Mouse (Mus musculus): ENCODE measurements around the gene Dnase2b. TPM values are rescaled to one million over a fixed set of nuclear protein-coding genes. Genes with fewer than 3 reads are reported as not detected.
A peak's percentile ranks its signal among the peaks of the same experiment; 100 is the strongest.

Gene Dnase2b
- total RNA-seq (2017) = 0.39 to 4.6 TPM (median 0.48 TPM) in 3 replicates

- ATAC-seq (replicated peaks; ENCODE audit: insufficient number of reproducible peaks, low FRiP score, low TSS enrichment, poor library complexity, severe bottlenecking) = no peak
These were observed at the start of gene Dnase2b for GRCm38 (mm10) chr3:146615496-146615895. Gene Dnase2b, minus strand, starts transcription at chr3:146615596.

DNA sequence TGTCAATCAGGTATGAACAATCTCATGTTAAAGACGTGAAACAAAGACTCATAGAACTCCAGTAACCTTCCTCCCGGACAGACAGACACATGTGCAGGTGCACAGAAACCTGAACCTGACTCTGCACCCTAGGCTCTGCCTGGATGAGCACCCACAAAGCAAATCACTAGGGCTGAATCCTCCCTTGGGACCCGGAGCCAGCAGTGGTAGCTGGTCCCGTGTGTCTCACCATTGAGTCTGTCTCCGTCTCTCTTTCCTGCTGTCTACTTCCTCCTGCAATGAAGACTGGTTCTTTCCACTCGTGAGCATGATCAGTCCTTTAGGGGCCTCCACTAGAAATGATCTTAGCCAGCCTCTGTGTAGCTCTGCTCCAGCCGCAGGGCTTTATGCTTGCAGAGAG lies 46.5 kb upstream of the Dnase2b start:
- ATAC-seq (replicated peaks; ENCODE audit: insufficient number of reproducible peaks, low FRiP score, low TSS enrichment, poor library complexity, severe bottlenecking) = no peak

DNA sequence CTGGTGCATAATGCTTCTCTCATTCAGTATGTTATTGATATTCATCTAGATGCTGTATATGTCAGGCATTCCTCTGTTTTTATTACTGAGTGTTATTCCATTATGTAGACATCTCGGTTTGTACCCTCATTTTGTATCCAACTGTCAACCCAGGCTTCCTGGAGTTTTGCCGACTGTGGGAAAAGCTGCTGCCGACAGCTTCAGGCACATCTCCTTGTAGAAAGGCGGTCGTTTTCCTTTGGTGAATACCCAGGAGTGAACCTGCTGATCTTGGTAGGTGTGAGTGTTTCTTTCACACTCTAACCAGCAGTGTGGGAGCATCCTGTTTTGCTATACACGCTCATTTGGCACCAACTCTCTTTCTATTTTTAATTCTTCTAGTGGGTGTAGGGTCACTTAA lies 45.6 kb upstream of the Dnase2b start:
- ATAC-seq (replicated peaks; ENCODE audit: insufficient number of reproducible peaks, low FRiP score, low TSS enrichment, poor library complexity, severe bottlenecking) = no peak

GRCm38 (mm10) chr3:146659321-146659720 lies 43.9 kb upstream of the Dnase2b start:
- no peak for ATAC-seq (replicated peaks; ENCODE audit: insufficient number of reproducible peaks, low FRiP score, low TSS enrichment, poor library complexity, severe bottlenecking)

- ATAC-seq (replicated peaks; ENCODE audit: insufficient number of reproducible peaks, low FRiP score, low TSS enrichment, poor library complexity, severe bottlenecking) = peak; percentile 36; the same call in 1 of the 2 replicates
These were observed 42.8 kb upstream of the Dnase2b start for GRCm38 (mm10) chr3:146658061-146658639.

- ATAC-seq (replicated peaks; ENCODE audit: insufficient number of reproducible peaks, low FRiP score, low TSS enrichment, poor library complexity, severe bottlenecking) = peak; percentile 61
These were observed 42.0 kb upstream of the Dnase2b start for GRCm38 (mm10) chr3:146657433-146657832.

GRCm38 (mm10) chr3:146655111-146655577 lies 39.7 kb upstream of the Dnase2b start:
- 0 out of 2 replicates have a peak, but pooled peaks have one; percentile 55 for ATAC-seq (replicated peaks; ENCODE audit: insufficient number of reproducible peaks, low FRiP score, low TSS enrichment, poor library complexity, severe bottlenecking)

GRCm38 (mm10) chr3:146653692-146654091 lies 38.3 kb upstream of the Dnase2b start:
- no peak for ATAC-seq (replicated peaks; ENCODE audit: insufficient number of reproducible peaks, low FRiP score, low TSS enrichment, poor library complexity, severe bottlenecking)

GRCm38 (mm10) chr3:146652431-146652830 lies 37.0 kb upstream of the Dnase2b start:
- no peak for ATAC-seq (replicated peaks; ENCODE audit: insufficient number of reproducible peaks, low FRiP score, low TSS enrichment, poor library complexity, severe bottlenecking)

DNA sequence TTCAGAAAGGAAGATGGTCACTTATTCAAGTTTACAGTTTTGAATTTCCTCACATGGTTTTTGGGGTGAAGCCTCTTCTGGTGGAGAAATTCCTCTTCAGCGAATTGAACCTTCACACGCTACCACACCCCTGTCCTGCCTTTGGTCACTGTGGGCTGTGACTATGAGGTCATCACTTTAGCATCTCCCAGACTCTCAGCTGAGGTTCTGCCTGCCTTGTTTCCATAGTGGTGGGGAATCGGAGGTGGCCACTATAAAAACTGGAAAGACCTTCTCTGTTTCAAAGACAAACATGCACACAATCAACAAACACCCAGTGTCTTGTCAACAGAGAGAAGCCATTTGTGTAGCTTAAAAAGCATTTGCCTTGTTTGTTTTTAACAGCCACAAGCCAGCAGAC lies 35.8 kb upstream of the Dnase2b start, which contains the start of gene 4930503B20Rik:
4930503B20Rik (minus strand) TSS at position 101 of the 400 bp plus-strand sequence.
- no peak for ATAC-seq (replicated peaks; ENCODE audit: insufficient number of reproducible peaks, low FRiP score, low TSS enrichment, poor library complexity, severe bottlenecking)

- no peak for ATAC-seq (replicated peaks; ENCODE audit: insufficient number of reproducible peaks, low FRiP score, low TSS enrichment, poor library complexity, severe bottlenecking)
These were observed 35.3 kb upstream of the Dnase2b start for GRCm38 (mm10) chr3:146650716-146651115.

DNA sequence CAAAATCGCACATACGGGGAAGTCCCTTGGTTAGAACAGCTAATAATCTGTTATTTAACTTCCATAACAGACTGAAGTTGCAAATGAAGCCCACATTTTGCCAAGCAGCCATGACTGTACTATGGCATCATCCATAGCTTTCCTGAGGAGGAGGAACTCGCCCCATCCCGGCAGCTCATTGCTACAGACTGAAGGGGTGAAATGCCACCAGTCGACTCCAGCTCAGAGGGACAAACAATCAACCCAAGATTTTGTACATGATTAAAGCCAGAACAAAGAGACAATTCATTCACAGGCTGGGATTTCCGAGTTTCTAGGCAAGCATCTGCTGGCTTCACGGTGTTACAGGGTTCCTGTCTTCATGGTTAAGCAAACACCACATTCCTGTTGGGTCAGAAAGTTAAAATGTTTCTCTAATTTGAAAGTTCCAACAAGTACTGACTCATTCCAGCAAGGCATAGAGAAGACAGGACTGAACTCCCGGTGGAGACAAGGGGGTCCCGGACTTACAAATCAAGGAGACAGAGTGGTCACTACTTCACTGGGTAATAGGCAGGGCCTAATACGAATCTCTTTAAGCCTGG lies 34.0 kb upstream of the Dnase2b start:
- ATAC-seq (replicated peaks; ENCODE audit: insufficient number of reproducible peaks, low FRiP score, low TSS enrichment, poor library complexity, severe bottlenecking) = no peak

DNA sequence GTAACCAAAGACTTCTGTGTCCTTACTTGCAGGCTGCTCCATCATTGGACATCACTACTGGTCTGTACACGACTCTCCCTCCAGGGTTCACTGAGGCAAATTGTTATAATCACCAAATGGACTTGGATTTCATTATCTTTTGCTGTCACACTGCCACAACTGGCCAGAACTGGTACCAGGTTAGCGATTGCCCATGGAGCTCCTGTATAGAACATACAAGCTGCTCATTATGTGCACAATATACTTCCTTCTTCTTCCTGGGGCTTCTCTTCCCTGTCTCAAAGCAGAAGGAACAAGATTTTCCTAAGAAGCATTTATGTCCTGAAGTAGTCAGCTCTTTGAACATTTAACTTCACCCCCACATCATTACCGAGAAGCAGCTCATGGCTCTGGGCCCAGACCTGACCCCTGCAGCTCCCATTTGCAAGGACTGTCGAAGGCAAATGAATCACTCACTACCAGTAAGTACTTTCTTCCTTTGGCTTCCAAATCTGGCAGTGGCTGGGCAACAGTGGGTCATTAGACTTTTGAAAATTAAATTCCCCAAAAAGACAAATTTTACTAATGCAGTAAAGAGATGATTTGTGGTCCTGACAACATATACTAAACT lies 26.5 kb upstream of the Dnase2b start:
- no peak for ATAC-seq (replicated peaks; ENCODE audit: insufficient number of reproducible peaks, low FRiP score, low TSS enrichment, poor library complexity, severe bottlenecking)

GRCm38 (mm10) chr3:146632506-146632905 lies 17.1 kb upstream of the Dnase2b start:
- ATAC-seq (replicated peaks; ENCODE audit: insufficient number of reproducible peaks, low FRiP score, low TSS enrichment, poor library complexity, severe bottlenecking) = no peak

- ATAC-seq (replicated peaks; ENCODE audit: insufficient number of reproducible peaks, low FRiP score, low TSS enrichment, poor library complexity, severe bottlenecking) = no peak
These were observed 13.0 kb upstream of the Dnase2b start for GRCm38 (mm10) chr3:146628227-146628982.

- no peak for ATAC-seq (replicated peaks; ENCODE audit: insufficient number of reproducible peaks, low FRiP score, low TSS enrichment, poor library complexity, severe bottlenecking)
These were observed 10.4 kb upstream of the Dnase2b start for GRCm38 (mm10) chr3:146625766-146626165.

GRCm38 (mm10) chr3:146621966-146622365 lies 6.6 kb upstream of the Dnase2b start:
- no peak for ATAC-seq (replicated peaks; ENCODE audit: insufficient number of reproducible peaks, low FRiP score, low TSS enrichment, poor library complexity, severe bottlenecking)

GRCm38 (mm10) chr3:146620555-146621249 lies 5.3 kb upstream of the Dnase2b start:
- no peak for ATAC-seq (replicated peaks; ENCODE audit: insufficient number of reproducible peaks, low FRiP score, low TSS enrichment, poor library complexity, severe bottlenecking)

DNA sequence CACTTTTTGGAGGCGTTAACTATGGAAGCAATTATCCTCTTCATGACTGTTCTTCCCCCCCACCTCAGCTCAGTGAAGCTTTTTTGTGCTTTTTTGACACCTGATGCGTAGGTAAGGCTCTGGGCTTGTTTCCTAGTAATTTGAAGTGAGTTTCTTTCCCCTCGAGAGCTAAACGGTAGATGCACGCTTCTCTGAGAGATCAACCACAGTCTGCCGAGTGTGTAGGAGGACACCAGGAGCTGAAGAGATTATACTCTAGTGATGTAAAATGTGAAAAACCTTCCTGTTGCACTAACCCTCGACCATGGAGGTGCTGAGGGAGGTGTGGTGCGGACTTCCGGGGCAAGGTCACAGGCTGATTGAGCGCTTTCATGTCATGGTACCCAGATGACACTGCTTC lies 4.7 kb upstream of the Dnase2b start:
- ATAC-seq (replicated peaks; ENCODE audit: insufficient number of reproducible peaks, low FRiP score, low TSS enrichment, poor library complexity, severe bottlenecking) = no peak
